Mouse (Mus musculus) embryonic stem cell, embryonic (primary cell): Measurements from ENCODE around the gene Gm45208.

Experiments used
- CTCF ChIA-PET, 4 experiments: fragments of 300-600 bp in 2 of 4; fragments of 350-600 bp in 2 of 4; sonication (Branson Sonifier 250); formaldehyde crosslinking; loops; one replicate each; lab custom pipeline; 2022; ENCODE audit warnings: inconsistent platforms in 2 of 4; lab: Charles Lee
- POLR2A ChIA-PET, 4 experiments: fragments of 300-600 bp in 2 of 4; fragments of 350-600 bp in 2 of 4; sonication (Branson Sonifier 250); formaldehyde crosslinking; loops; one replicate each; lab custom pipeline; 2022; ENCODE audit warnings: antibody characterized with exemption in 4 of 4, inconsistent platforms in 1 of 4; lab: Charles Lee

Gene Gm45208

DNA sequence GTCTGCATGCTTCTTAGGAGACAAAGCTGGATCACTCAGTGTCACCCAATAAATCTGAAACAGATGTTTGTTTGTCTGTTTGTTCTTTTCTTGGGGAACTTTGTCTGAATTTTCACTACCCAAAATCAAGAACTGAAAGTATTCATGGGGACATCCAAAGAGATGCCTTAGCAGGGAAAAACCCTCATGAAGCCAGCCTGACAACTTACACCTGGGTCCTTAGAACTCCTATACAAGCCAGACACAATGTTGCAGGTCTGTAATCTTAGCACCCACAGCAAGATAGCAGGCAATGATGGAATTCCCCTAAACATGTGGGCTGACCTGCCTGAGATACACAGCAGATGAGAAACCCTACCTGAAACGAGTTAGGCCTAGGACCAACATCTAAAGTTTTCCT lies 22.9 kb downstream of the Gm45208 start:
- POLR2A ChIA-PET, result no interaction called here
- CTCF ChIA-PET, result interaction anchor here in 1 of 4 experiments (0.6 kb wide), 1 partner anchor 379 kb away, joined by 7 read pairs; no protein-coding TSS in a partner anchor

DNA sequence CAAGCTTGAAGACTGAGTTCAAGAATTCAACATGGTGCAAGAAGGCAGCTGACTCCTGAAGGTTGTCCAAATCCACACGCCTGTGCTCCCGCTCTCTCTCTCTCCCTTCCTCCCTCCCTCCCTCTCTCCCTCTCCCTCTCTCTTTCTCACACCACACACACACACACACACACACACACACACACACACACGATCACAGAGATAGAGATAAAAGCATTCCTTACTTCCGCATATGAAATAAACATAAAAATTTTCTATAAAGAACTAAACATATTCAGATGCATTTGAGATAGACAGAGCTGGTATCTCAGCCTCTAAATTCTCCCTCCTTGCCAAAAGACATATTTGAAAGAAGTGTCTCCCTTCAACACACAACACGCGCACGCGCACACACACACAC lies 23.4 kb downstream of the Gm45208 start:
- ChIA-PET POLR2A (interaction anchor here in 1 of 4 experiments (0.7 kb wide), 1 partner anchor 165 kb away, joined by 5 read pairs; no protein-coding TSS in a partner anchor), CTCF (interaction anchor here in 1 of 4 experiments (0.6 kb wide), 1 partner anchor 379 kb away, joined by 7 read pairs; no protein-coding TSS in a partner anchor)

DNA sequence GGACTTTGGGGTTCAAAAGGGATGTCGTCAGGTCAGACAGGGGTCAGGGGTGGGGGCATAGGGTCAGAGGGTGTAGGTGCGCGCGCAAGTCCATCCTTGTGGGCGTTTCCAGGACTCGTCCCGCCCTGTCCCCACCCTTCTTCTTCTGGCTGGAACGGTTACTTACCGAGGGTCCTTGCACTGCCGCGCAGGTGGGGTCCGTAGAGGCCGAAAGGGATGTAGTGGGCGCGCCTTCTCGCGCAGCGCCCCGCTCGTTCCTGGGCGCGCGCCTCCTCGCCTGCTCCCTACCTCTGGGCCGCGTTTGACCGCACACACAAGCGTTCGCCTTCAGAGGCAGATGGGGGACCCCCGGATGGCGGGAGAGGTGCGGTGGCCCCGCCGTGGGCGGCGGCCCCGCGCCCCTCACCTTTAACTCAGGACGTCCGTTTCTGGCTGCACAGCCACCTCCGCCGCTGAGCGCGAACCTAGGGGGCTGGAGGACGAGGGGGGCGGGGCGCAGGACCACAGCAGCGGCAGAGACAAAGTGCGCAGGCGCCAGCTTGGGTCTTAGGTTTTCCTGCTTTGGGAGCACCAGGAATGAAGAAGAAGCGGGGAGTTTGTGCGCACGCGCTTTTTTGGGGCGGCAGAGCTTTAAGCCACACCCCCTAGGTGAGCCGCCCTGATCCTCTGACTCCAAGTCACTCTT lies 28.5 kb downstream of the Gm45208 start, which contains the start of gene Ccdc120:
TSS of gene Ccdc120 (minus strand) at position 474 of the 685 bp plus-strand sequence.
- POLR2A ChIA-PET, result interaction anchor here in 3 of 4 experiments (0.5 to 1.4 kb wide), 11 partner anchors 12 to 72 kb away, joined by 3 to 17 read pairs (median 4); partner anchors contain the start of genes Kcnd1 (in 1 of the 3), Praf2 (in 1 of the 3), Tfe3 (in 1 of the 3) and Wdr45 (in 1 of the 3)
- CTCF ChIA-PET, result interaction anchor here in 1 of 4 experiments (0.9 to 1.1 kb wide), 4 partner anchors 12 to 42 kb away, joined by 3 to 8 read pairs (median 4); partner anchors contain the start of gene Tfe3

DNA sequence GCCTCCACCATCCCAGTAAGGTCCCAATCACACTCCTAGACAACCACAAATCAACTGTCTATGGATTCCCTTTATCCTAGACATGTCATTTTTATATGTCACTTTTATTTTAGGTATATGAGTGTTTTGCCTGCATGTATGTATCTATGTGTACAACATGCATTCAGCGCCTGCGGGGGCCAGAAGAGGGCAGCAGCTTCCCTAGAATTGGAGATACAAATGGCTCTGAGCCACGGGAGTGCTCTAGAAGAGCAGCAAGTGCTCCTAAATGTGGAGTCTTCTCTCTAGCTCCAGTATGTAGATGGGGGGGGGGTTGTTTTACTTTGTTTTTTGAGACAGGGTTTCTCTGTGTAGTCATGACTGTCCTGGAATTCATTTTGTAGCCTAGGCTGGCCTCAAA lies 31.6 kb downstream of the Gm45208 start:
- CTCF ChIA-PET, result interaction anchor here in 3 of 4 experiments (0.6 to 1.7 kb wide), 9 partner anchors 15 to 264 kb away, joined by 3 to 7 read pairs (median 4); no protein-coding TSS in a partner anchor
- POLR2A ChIA-PET, result interaction anchor here in 2 of 4 experiments (0.5 to 1.3 kb wide), 6 partner anchors 10 to 306 kb away, joined by 3 read pairs; partner anchors contain the start of gene Gripap1 (in 1 of the 2)

DNA sequence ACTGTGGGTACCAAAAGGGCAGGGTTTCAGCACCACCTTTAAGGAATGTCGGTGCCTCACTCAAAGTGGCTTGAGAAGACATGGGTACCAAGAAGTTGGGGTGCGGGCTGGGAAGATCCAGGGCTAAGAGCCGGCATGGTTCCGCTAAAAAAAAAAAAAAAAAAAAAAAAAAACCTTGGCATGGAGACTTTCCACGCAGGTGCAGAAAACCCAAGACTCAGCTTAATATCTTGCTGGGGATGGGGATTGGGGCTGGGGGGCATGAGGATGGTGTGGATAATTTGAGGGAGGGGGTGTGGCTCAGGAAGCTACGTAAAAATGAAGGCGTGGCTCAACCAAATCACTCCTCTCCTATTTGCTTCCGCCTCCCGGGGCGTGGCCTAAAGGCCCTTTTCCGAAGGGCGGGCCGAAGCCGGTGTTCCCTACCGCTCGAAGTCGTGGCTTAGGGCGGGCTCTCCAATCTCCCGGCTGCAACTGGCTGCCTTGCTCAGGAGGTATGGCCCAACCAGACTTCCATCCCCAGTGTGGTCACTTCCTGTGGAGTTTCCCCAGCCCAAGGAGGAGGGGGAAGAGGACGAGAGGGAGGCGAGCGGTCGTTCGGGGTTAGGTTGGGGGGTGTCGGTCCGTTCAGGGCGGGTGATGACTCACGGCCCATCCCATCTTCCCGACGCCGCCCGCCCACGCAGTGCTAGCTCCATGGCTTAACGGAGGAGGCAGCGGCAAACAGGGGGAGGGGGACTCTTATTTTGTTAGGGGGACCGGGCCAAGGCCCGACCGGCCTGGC lies 40.3 kb downstream of the Gm45208 start, which contains the start of gene Tfe3:
TSS of gene Tfe3 (plus strand) at position 424 of the 784 bp plus-strand sequence.
- ChIA-PET POLR2A (interaction anchor here in 3 of 4 experiments (0.6 to 6.6 kb wide), 27 partner anchors 9 to 528 kb away, joined by 3 to 61 read pairs (median 4); partner anchors contain the start of genes Gm45208 (in 3 of the 3), Ccdc120 (in 1 of the 3), Gripap1 (in 1 of the 3) and Hdac6 (in 1 of the 3)), CTCF (interaction anchor here in 3 of 4 experiments (0.6 to 1.3 kb wide), 3 partner anchors 11 to 341 kb away, joined by 3 to 12 read pairs (median 4); partner anchors contain the start of gene Ccdc120 (in 1 of the 3))

GRCm38 (mm10) chrX:7762921-7763197 lies 40.8 kb downstream of the Gm45208 start:
- CTCF ChIA-PET, result interaction anchor here in 2 of 4 experiments (0.6 to 1.7 kb wide), 3 partner anchors 12 to 52 kb away, joined by 3 to 4 read pairs (median 4); partner anchors contain the start of gene Ccdc120 (in 1 of the 2)
- POLR2A ChIA-PET, result interaction anchor here in 2 of 4 experiments (0.6 to 6.6 kb wide), 15 partner anchors 12 to 383 kb away, joined by 3 to 61 read pairs (median 4); partner anchors contain the start of genes Gm45208 (in 2 of the 2), Ccdc120 (in 1 of the 2), Gripap1 (in 1 of the 2) and Kcnd1 (in 1 of the 2)

GRCm38 (mm10) chrX:7763631-7764393 lies 41.8 kb downstream of the Gm45208 start:
- POLR2A ChIA-PET, result interaction anchor here in 3 of 4 experiments (0.5 to 6.6 kb wide), 39 partner anchors 10 to 401 kb away, joined by 3 to 61 read pairs (median 4); partner anchors contain the start of genes Praf2 (in 3 of the 3), Ccdc120 (in 2 of the 3), Gm45208 (in 2 of the 3) and Hdac6 (in 2 of the 3)

DNA sequence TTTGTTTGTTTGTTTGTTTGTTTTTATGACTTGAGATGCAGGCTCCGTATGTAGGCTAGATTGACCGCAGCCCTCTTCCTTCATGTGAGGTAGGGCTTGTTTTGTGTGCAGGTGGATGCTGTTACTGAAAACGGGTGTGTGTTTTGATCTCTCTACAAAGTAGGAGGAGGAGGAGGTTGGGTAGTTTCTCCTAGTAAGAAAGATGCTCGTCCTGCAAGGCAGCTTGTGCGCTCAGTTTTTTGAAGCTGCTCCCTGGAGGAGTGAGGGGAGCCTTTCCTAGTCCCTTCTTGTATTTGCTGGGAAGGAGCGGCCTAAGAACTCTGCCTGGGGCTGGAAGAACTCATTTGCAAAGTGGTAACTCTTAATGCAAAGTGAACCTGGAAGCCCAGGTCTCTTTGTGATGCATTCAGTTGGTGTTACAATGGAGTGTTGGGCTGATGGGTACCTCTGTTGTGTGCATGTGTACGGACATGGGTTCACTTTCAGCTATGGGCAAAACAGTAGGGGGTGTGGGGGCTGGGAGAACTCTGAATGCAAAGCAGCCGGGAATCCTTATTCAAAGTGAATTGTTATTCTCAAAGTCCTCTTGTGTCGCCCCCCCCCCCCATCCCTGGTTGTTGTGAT lies 42.7 kb downstream of the Gm45208 start:
- ChIA-PET POLR2A (interaction anchor here in 3 of 4 experiments (0.7 to 6.6 kb wide), 53 partner anchors 9 to 410 kb away, joined by 3 to 61 read pairs (median 4); partner anchors contain the start of genes Ccdc120 (in 3 of the 3), Praf2 (in 3 of the 3), Gm45208 (in 2 of the 3) and Gripap1 (in 2 of the 3)), CTCF (interaction anchor here in 1 of 4 experiments (0.7 to 1.8 kb wide), 4 partner anchors 31 to 361 kb away, joined by 3 to 4 read pairs (median 4); no protein-coding TSS in a partner anchor)

More at GRCm38 (mm10) chrX:7763631-7764393, 41.8 kb downstream of the Gm45208 start:
- CTCF ChIA-PET, result interaction anchor here in 1 of 4 experiments (1.7 to 1.8 kb wide), 2 partner anchors 30 to 362 kb away, joined by 4 read pairs; no protein-coding TSS in a partner anchor

DNA sequence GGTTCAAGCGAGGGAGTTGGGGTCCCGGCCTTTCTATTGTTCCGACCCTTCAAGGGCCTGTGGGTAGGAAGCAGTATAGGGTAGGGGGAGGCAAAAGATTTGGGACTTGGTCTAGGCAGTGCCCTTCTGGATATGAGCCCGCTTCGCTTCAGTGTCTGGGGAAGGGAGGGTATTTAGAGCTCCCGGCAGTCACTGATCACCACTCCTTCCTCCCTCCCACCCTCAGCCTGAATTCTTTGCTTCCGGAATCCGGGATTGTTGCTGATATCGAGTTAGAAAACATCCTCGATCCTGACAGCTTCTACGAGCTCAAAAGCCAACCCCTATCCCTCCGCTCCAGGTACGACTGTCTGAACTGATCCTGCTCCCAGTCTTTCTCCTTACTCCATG lies 43.2 kb downstream of the Gm45208 start:
- CTCF ChIA-PET, result interaction anchor here in 2 of 4 experiments (0.6 to 1.8 kb wide), 5 partner anchors 23 to 360 kb away, joined by 3 to 7 read pairs (median 4); no protein-coding TSS in a partner anchor
- POLR2A ChIA-PET, result interaction anchor here in 3 of 4 experiments (0.6 to 6.6 kb wide), 53 partner anchors 10 to 409 kb away, joined by 3 to 61 read pairs (median 4); partner anchors contain the start of genes Ccdc120 (in 3 of the 3), Gm45208 (in 2 of the 3), Gripap1 (in 2 of the 3) and Otud5 (in 2 of the 3)

DNA sequence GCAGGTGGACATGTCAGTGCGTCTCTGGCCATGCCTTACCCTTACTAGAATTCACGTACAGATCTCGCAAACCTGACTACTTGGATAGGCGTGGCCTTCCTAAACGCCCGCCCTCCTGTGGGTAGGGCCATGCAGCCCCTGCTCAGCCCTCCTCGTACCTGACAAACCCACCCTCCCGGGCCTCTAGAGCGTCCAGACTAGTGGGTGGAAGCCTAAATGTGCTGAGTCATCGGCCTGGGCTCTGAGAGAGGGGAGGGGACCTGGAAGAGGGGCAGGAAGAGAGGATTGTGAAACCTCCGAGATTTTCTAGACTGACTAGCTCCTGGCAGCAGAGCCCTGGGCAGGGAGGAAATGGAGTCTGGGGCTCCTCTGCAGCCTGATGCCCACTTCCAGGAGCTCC lies 43.7 kb downstream of the Gm45208 start:
- ChIA-PET POLR2A (interaction anchor here in 3 of 4 experiments (0.6 to 6.6 kb wide), 51 partner anchors 9 to 374 kb away, joined by 3 to 61 read pairs (median 4); partner anchors contain the start of genes Ccdc120 (in 3 of the 3), Gm45208 (in 2 of the 3), Gripap1 (in 2 of the 3) and Otud5 (in 2 of the 3)), CTCF (interaction anchor here in 3 of 4 experiments (0.6 to 1.4 kb wide), 4 partner anchors 22 to 32 kb away, joined by 3 to 7 read pairs (median 4); no protein-coding TSS in a partner anchor)

DNA sequence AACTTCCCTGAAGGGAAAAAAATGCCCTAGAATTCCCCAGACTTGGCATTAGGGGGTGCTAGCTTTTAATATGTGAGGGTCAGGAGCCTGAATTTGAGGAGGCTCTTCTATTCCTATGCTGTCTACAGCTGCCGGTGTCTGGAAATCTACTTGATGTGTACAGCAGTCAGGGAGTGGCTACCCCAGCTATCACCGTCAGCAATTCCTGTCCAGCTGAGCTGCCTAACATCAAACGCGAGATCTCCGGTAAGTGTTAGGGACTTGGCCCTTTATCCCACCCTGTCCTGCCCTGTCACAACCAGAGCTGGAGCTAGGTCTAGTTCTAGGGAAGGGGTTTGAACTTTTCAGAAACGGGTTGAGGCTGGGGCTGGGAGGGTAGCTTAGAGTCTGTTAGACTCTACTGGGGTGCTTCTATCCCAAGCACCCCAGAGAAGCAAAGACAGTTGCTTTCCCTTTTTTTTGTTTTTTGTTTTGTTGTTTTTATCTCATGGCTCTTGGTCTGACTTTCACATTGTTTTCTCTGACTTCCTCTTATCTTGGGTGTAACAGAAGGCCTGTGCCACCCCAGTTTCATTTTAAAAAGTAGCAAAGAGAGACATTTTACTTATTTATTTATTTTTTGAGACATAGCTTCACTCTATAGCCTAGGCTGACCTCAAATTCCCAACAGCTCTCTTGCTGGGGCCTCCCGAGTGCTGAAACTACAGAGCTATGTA lies 47.4 kb downstream of the Gm45208 start:
- POLR2A ChIA-PET, result interaction anchor here in 1 of 4 experiments (6.3 kb wide), 1 partner anchor 7 kb away, joined by 40 read pairs; no protein-coding TSS in a partner anchor
- CTCF ChIA-PET, result no interaction called here

DNA sequence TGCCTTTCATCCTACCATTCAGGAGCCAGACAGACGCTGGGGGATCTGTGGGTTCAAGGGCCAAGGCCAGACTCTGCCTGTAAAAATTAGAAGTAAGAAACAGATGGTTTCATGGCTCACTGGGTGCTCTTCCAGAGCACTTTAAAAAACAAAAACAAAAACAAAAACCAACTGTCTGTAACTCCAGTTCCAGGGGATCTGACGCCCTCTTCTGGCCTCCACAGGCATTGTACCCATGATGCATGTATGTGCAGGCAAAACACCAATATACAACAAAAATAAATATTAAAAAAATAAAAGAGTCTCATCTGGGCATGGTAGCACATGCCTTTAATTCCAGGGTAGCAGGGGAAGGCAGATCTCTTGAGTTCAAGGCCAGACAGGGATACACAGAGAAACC lies 50.7 kb downstream of the Gm45208 start:
- CTCF ChIA-PET, result interaction anchor here in 2 of 4 experiments (1.2 to 1.6 kb wide), 2 partner anchors 39 to 52 kb away, joined by 3 to 4 read pairs; no protein-coding TSS in a partner anchor

DNA sequence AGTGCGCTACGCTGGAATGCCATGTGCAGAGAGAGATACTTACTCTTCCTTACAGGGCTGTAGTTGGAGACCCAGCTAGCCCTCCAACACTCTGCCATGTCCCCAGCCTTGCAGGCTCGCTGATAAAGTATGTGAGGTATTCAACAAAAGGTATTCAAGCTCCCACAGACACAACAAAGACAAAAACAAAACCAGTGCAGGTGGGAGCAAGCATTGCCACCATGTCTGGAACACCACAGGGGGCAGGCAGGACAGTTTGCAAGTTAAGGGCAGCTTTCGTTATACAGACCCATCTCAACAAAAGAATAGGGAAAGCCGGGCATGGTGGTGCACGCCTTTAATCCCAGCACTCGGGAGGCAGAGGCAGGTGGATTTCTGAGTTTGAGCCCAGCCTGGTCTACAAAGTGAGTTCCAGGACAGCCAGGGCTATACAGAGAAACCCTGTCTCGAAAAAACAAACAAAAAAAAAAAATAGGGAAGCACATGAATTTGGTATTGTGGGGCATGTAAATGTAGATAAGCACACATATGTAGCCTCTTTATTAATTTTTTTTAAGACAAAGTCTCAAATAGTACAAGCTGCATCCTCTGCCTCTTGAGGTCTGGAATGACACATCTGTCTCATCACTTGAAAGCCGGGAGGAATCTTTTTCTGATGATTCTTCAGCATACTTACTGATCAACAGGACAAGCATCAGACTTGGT lies 53.6 kb downstream of the Gm45208 start:
- ChIA-PET POLR2A (interaction anchor here in 3 of 4 experiments (0.5 to 4.8 kb wide), 12 partner anchors 10 to 172 kb away, joined by 3 to 41 read pairs (median 4); partner anchors contain the start of genes Tfe3 (in 2 of the 3), Gm45208 (in 1 of the 3), Gripap1 (in 1 of the 3) and Hdac6 (in 1 of the 3)), CTCF (interaction anchor here in 1 of 4 experiments (0.6 to 1.0 kb wide), 4 partner anchors 18 to 325 kb away, joined by 3 to 4 read pairs (median 3); partner anchors contain the start of gene Praf2)

More for the DNA sequence above, 50.7 kb downstream of the Gm45208 start:
- POLR2A ChIA-PET, result no interaction called here
